Mouse (Mus musculus) retina, adult 2 months (tissue): ENCODE results near the gene Snx12.
"Not testable (repeated sequence)": the region's sequence is repeated elsewhere in the genome, so short reads cannot be mapped to it uniquely, and the experiment has no call there.

ENCODE experiments used
- DNase-seq: peaks from one replicate; pipeline ENCODE4 v3.0.0-alpha.2; 2012; ENCODE audit warnings: low read depth, low spot score

Gene Snx12

DNA sequence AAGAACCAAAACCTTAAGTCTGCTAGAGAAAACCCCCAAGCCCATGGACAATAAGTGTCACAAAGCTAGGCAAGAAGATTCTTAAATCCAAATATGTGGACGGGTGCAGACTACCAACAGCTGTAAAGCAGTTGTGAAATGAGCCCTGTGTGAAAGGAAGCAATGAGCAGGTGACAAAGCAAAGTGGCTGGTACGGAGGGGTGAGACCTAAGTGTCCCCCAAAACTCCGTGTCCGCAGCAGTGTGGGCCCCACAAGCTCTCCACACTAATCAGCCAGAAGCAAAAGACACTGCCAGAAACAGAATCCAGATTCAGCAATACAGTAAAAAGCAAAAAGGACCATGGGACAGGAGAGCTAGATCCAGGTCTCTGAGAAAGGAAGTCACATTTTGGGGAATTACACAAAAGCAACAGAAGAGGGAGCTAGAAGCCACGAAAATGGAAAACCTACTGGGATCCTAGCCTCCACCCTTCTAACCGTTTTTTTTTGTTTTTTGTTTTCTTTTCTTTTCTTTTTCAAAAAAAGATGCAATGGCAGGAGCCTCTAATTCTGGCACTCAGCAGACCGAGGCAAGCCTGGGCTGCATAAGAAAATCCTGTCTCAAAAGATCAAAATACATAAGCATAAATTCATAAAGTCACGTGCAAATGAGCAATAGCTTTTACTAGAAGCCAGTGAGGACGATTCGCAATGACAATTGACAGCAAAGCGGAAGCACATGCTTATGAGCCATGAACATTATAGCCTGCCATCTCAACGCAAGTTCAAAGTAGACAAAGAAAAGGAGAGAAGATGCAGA is 90.2 kb downstream of the Snx12 start:
- DNase-seq: peak; percentile 29

- DNase-seq: peak; percentile 38
Measured at GRCm38 (mm10) chrX:101131001-101131400, 91.4 kb downstream of the Snx12 start.

DNA sequence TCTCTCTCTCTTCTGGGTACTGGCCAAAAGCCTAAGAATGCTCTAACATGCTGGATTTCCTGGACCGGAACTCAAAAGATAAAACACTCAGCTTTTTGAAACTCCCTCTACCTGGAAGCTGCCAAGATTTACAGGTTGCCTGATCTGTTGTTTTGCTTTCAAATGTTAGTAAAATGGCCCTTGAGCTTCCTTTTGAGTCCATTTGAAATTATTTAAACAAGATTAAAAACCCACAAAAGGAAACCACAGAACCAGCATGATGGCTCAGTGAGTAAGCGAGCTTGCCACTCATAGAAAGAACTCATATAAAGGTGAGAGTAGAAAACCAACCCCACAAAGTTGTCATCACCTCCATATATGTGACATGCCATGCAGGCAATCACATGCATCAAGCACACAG is 93.8 kb downstream of the Snx12 start:
- DNase-seq: no peak

- no peak for DNase-seq
Measured at GRCm38 (mm10) chrX:101126977-101127376, 95.4 kb downstream of the Snx12 start.

DNA sequence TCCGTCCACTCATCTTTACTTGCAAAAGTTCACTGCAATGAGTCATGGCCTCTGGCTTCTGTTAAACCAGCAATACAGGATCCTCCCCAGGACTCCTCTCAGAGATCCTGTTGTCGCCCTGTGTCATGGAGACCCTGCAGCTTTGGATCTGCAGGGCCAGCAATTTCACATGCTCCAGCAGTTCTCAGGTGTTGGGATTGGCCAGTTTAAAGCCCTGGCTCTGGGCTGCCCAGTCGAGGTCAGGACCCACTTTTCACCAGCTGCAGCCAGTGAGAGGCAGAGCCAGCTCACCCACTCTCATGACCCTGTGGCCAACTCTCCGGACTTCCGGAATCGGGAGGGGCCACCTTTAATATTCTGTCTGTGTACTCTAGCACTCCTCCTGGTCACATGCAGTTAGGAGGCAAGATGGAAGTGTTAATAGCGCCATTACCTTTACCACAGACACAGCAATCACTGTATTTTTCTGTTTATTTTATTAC is 95.8 kb downstream of the Snx12 start:
- no peak for DNase-seq

DNA sequence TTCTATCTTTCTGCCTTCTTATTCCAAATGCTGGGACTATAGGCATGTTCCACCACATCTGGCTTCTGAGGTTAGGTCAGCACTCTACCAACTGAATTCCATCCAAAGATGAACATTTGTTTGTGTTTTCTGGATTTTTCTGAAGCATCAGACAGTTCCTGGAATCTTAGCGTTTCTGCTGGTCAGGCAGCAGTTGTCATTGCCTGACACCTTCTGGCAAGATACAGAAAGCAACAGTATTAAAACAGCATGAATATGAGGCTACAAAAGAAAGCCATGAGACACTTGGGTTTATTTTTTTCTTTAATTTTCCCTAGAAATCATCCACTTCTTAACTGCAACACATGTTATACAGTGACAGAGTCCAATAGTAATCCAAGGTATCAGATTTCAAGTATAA is 101.8 kb downstream of the Snx12 start:
- no peak for DNase-seq

DNA sequence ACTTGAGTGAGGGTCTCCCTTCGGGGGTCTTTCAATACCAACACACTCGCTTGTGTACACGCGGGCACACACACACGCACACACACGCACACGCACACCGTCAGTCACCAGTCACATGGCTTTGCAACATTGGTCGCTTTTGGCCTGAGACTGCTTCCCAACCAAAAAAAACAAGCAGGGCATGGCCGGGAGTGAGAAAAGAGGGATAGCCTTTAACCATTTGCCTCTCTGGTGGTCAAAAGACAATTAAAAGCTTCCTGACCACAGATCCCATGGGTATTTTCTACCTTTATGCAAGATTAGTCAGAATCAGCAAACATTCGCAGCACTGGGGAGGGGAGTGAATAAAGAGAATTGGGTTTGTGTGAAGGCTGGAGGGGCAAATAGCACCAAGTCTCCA is 136.4 kb downstream of the Snx12 start, which contains the start of gene Slc7a3:
TSS of gene Slc7a3 (minus strand) at position 101 of the 400 bp plus-strand sequence.
- DNase-seq: no peak

DNA sequence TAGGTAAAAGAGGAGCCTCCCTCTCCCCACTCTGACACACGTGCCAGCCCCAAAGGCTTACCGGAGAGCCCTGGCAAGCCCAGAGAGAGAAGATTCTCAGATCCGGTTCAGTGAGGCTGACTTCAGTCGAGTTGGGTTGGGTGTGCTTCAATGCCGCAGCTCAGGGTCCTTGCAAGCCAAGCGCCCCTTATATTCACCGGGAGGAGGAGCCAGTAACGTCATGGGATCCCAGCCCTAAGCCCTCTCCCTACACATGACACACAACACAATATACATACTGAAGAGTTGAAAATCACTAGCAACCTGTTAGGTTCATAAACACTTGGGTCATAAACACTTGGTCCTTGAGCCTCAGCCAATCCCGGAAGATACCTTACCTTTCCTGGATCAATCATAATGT is 137.2 kb downstream of the Snx12 start:
- DNase-seq: not testable (repeated sequence)

GRCm38 (mm10) chrX:101084192-101084591 is 138.2 kb downstream of the Snx12 start:
- no peak for DNase-seq

DNA sequence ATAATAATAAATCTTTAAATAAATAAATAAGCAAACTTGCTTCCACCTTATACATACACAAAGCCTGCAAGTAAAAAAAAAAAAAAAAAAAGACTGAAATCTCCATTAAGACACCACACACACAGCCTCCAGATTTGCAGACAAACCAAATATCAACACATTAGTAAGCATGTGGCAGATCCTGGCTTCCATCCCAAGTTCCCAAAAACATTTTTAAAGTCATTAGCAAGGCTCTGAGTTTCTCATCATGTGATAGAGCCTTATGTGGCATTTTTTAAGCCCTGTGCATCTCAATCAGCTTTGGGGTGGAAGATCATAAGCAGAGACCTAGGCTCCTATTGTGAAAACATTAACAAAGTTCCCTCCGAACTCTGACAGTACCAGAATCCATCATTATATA is 157.1 kb downstream of the Snx12 start:
- no peak for DNase-seq

DNA sequence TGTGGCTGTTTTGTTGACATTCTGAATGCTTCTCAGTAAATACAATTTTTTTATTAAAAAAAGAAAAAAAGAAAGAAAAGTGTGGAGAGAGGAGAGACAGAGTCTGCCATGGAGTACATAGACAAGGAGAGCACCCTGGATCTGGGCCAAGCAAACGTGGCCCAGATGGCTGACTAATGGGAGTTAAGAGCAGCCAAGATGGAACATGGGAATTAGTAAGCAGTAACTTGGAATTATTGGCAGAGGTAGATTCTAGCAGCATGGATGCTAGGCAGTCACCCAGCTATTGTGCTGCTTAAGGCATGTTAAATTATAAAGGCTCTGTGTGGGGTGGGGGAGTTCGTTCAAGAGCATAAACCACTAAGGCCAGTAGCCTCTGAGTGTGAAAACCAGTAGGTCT is 158.9 kb downstream of the Snx12 start:
- DNase-seq: no peak

DNA sequence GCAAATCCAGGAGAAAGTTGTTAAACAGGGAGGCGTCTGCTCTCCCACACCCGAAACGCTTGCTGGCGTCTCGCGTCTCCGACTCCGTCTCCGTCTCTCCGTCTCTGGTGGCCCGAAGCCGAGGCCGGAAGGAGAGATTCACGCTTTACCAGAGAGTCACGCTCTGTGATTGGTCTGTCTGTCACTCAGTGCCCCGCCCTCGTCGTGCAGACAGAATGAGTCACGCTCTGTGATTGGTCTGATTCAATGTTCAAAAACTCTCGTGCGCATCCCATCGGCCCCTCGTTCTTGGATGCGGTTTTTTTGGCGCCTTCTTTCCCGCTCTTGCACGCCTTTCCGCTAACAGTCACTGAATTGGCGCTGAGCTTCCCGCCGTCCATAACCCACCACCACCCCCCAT is 162.8 kb downstream of the Snx12 start, which contains the start of gene Tex11:
TSS of gene Tex11 (minus strand) at position 127 of the 400 bp plus-strand sequence.
- DNase-seq: no peak
